Mouse (Mus musculus): Measurements from ENCODE around the gene Pex11g. TPM values are rescaled to one million over a fixed set of nuclear protein-coding genes. Genes with fewer than 3 reads are reported as not detected.

Pex11g gene
- total RNA-seq, 2 experiments from 2014 or later, result 4.4 to 5.5 TPM

GRCm38 (mm10) chr8:3420105-3420706 lies 47.3 kb downstream of the Pex11g start:
- intact Hi-C loops (cut with DNase I), result no loop called here
- no peak for DNase-seq

DNA sequence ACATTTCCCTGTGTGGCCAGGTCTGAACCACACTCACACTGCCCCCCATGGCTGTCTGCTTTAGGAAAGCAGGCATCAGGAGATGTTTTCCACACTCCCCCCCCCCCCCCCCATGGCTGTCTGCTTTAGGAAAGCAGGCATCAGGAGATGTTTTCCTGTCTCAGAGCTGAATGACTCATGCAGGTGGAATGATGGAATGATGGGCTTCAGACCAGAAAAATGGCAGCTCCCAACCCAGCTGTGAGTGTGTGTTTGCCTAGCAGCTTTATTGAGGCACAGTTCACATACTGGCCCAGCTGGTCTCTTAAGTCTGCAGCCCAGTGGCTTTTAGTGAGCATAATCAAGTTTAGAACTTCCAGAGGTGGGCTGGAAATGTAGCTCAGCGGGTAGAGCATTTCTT lies 49.4 kb downstream of the Pex11g start:
- intact Hi-C loops (cut with DNase I), result no loop called here
- DNase-seq, result peak; percentile 56 to 58

GRCm38 (mm10) chr8:3417455-3417854 lies 50.0 kb downstream of the Pex11g start:
- peak in 1 of 2 experiments; percentile 24 for DNase-seq
- intact Hi-C loops (cut with DNase I), result no loop called here

- intact Hi-C loops (cut with DNase I), result no loop called here
- DNase-seq, result peak; percentile 25
Measured at GRCm38 (mm10) chr8:3416846-3417245, 50.6 kb downstream of the Pex11g start.

GRCm38 (mm10) chr8:3415661-3416060 lies 51.8 kb downstream of the Pex11g start:
- intact Hi-C loops (cut with DNase I), result no loop called here
- no peak for DNase-seq

GRCm38 (mm10) chr8:3415259-3415658 lies 52.2 kb downstream of the Pex11g start:
- intact Hi-C loops (cut with DNase I), result no loop called here

DNA sequence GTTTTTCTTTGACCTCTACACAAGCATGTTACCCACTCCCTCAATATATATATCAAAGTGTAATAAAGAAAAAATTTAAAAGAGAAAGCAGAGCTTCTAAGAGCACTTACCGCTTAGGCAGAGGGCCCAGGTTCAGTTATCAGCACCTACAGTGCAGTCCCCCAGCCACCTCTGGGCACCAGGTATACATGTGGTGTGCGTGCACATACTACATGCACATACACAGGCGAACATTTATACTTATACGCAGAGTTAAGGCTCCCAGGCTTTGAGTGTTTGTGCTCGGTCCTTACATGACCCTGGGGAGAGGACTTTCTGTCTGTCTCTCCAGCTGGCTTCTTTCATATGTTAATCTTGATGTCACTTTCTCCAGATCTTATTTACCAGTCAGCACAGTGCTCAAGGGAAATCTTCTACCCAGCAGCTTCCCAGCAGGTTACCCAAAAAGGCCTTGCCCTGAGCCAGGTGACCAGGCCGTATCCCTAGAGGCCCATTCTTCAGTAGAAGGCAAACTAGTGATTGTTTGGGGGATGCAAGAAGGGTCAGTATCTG lies 52.8 kb downstream of the Pex11g start:
- no peak for DNase-seq
- intact Hi-C loops (cut with DNase I), result no loop called here

More at GRCm38 (mm10) chr8:3415259-3415658, 52.2 kb downstream of the Pex11g start:
- DNase-seq, result no peak

DNA sequence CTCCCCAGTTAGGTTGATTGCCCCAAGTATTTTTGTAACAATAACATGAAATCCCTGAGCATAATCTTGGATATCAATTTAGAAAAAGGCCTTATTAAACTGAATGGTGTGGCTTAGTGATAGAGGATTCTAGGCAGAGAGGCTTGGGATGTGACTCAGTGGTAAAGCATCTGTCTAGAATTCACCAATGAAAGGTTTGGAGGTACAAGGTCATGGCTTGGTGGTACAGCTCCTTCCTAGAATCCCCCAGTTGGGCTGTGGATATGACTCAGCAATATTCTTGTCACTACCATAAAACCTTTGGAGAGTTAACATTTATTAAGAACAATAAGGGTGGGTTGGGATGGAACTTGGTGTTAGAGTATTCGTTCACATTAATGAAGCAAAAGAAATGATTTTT lies 54.7 kb downstream of the Pex11g start:
- intact Hi-C loops (cut with DNase I), result no loop called here
- no peak for DNase-seq

- intact Hi-C loops (cut with DNase I), result no loop called here
Measured at GRCm38 (mm10) chr8:3411901-3412301, 55.6 kb downstream of the Pex11g start.

GRCm38 (mm10) chr8:3411085-3411484 lies 56.4 kb downstream of the Pex11g start:
- no peak for DNase-seq
- intact Hi-C loops (cut with DNase I), result no loop called here

More at GRCm38 (mm10) chr8:3411901-3412301, 55.6 kb downstream of the Pex11g start:
- peak; percentile 58 to 67 for DNase-seq

- DNase-seq, result no peak
Measured at GRCm38 (mm10) chr8:3407417-3407816, 60.1 kb downstream of the Pex11g start.

More at GRCm38 (mm10) chr8:3407417-3407816, 60.1 kb downstream of the Pex11g start:
- intact Hi-C loops (cut with DNase I), result no loop called here

Other genes starting within 250 kb of the Pex11g start
- 100 to 1,000 TPM; 129 to 144 TPM for gene Insr, start 188.1 kb downstream of the Pex11g start, total RNA-seq (2021)
- gene A430078G23Rik, start 114.3 kb downstream of the Pex11g start, total RNA-seq (2021), result under 1 TPM; 0.27 to 0.29 TPM
- gene Arhgef18, start 74.7 kb downstream of the Pex11g start, total RNA-seq (2021), result 10 to 100 TPM; 19.6 to 22.7 TPM
- under 1 TPM in 1 of 2 experiments, not detected in 1; 0.17 TPM for gene Tex45, start 3.2 kb upstream of the Pex11g start, total RNA-seq (2021)
- gene Zfp358, start 25.5 kb upstream of the Pex11g start, total RNA-seq (2021), result 10 to 100 TPM; 25.7 to 27.2 TPM
- 10 to 100 TPM; 27.1 to 28.3 TPM for gene Mcoln1, start 32.8 kb upstream of the Pex11g start, total RNA-seq (2021)
- gene Pnpla6, start 47.7 kb upstream of the Pex11g start, total RNA-seq (2021), result 10 to 100 TPM; 12.9 to 13.8 TPM
- under 1 TPM; 0.30 to 0.91 TPM for gene C330021F23Rik, start 100.3 kb upstream of the Pex11g start, total RNA-seq (2021)
- gene Camsap3, start 119.6 kb upstream of the Pex11g start, total RNA-seq (2021), result 1 to 10 TPM; 1.1 to 1.9 TPM
- 10 to 100 TPM; 18.8 to 21.5 TPM for gene Xab2, start 153.6 kb upstream of the Pex11g start, total RNA-seq (2021)
- 10 to 100 TPM; 69.8 to 76.2 TPM for gene Pet100, start 153.9 kb upstream of the Pex11g start, total RNA-seq (2021)
- gene Pcp2, start 157.9 kb upstream of the Pex11g start, total RNA-seq (2021), result not detected
- gene Stxbp2, start 163.3 kb upstream of the Pex11g start, total RNA-seq (2021), result 10 to 100 TPM; 13.9 to 14.0 TPM
- gene Retn, start 188.1 kb upstream of the Pex11g start, total RNA-seq (2021), result under 1 TPM; 0.31 to 0.40 TPM
- under 1 TPM; 0.17 to 0.40 TPM for gene Mcemp1, start 198.1 kb upstream of the Pex11g start, total RNA-seq (2021)
- gene Fcor, start 204.7 kb upstream of the Pex11g start, total RNA-seq (2021), result 1 to 10 TPM; 1.3 to 1.6 TPM
- gene Trappc5, start 208.6 kb upstream of the Pex11g start, total RNA-seq (2021), result 10 to 100 TPM; 19.4 to 20.2 TPM
- under 1 TPM; 0.24 to 0.50 TPM for gene Fcer2a, start 226.5 kb upstream of the Pex11g start, total RNA-seq (2021)

Measured in heart, postnatal 10 days (tissue).